Mouse (Mus musculus) myocyte (in vitro differentiated cells): ENCODE measurements around the gene Treml2. TPM values are rescaled to one million over a fixed set of nuclear protein-coding genes. Genes with fewer than 3 reads are reported as not detected.

Experiments
- H3K27me3 ChIP-seq: one replicate; pipeline ENCODE4 v1.6.1; 2011; ENCODE audit not compliant: control insufficient read depth, insufficient read depth, insufficient read length
- H3K36me3 ChIP-seq: one replicate; pipeline ENCODE4 v1.6.1; 2011; ENCODE audit not compliant: control insufficient read depth, insufficient read depth
- H3K4me2 ChIP-seq: one replicate; pipeline ENCODE4 v1.6.1; 2011; ENCODE audit warnings: low read depth, control low read depth
- H3K4me3 ChIP-seq: one replicate; pipeline ENCODE4 v1.5.1; 2011; ENCODE audit warnings: mild to moderate bottlenecking, control low read depth, moderate library complexity
- H3K79me2 ChIP-seq: one replicate; pipeline ENCODE4 v1.6.1; 2011; ENCODE audit not compliant: control insufficient read depth, insufficient read depth
- H3ac ChIP-seq: one replicate; pipeline ENCODE4 v1.6.1; 2011; ENCODE audit not compliant: control insufficient read depth, insufficient read length
- CEBPB ChIP-seq: IDR thresholded peaks from 2 replicates; pipeline ENCODE4 v1.6.1; 2011; ENCODE audit warnings: mild to moderate bottlenecking, moderate library complexity; ENCODE audit not compliant: poor library complexity, insufficient read depth, severe bottlenecking
- E2F4 ChIP-seq: IDR thresholded peaks from one replicate; pipeline ENCODE4 v1.6.1; 2011; ENCODE audit warnings: mild to moderate bottlenecking, control low read depth, moderate library complexity; ENCODE audit not compliant: insufficient read depth
- MAX ChIP-seq: IDR thresholded peaks from one replicate; pipeline ENCODE4 v1.6.1; 2011; ENCODE audit warnings: low read depth, mild to moderate bottlenecking, control low read depth
- MYOD1 ChIP-seq, 3 experiments: IDR thresholded peaks; one replicate each; pipeline ENCODE4 v1.6.1; 2011; ENCODE audit warnings: control low read depth in 2 of 3, low read depth in 2 of 3, mild to moderate bottlenecking in 2 of 3, moderate library complexity in 1 of 3; ENCODE audit not compliant: insufficient read length in 2 of 3, control insufficient read depth in 1 of 3
- MYOG ChIP-seq, 3 experiments: IDR thresholded peaks; one replicate each; pipeline ENCODE4 v1.6.1; 2011; ENCODE audit warnings: control low read depth in 2 of 3, low read depth in 2 of 3, mild to moderate bottlenecking in 2 of 3; ENCODE audit not compliant: insufficient read length in 2 of 3, control insufficient read depth in 1 of 3, insufficient read depth in 1 of 3
- POLR2A ChIP-seq: IDR thresholded peaks from one replicate; pipeline ENCODE4 v1.6.1; 2011; ENCODE audit warnings: low read depth, mild to moderate bottlenecking, control low read depth, moderate library complexity; ENCODE audit not compliant: insufficient read length
- POLR2AphosphoS2 ChIP-seq: IDR thresholded peaks from one replicate; pipeline ENCODE4 v1.6.1; 2011; ENCODE audit warnings: low read depth, control low read depth; ENCODE audit not compliant: insufficient read length
- REST ChIP-seq: IDR thresholded peaks from one replicate; pipeline ENCODE4 v1.6.1; 2011; ENCODE audit warnings: mild to moderate bottlenecking, control low read depth, moderate library complexity; ENCODE audit not compliant: insufficient read depth, insufficient read length
- SRF ChIP-seq: IDR thresholded peaks from one replicate; pipeline ENCODE4 v1.6.1; 2011; ENCODE audit warnings: low read depth; ENCODE audit not compliant: control insufficient read depth, insufficient read length
- TCF12 ChIP-seq: IDR thresholded peaks from one replicate; pipeline ENCODE4 v1.6.1; 2011; ENCODE audit warnings: mild to moderate bottlenecking, control low read depth; ENCODE audit not compliant: poor library complexity, insufficient read depth, severe bottlenecking
- TCF3 ChIP-seq: IDR thresholded peaks from one replicate; pipeline ENCODE4 v1.6.1; 2011; ENCODE audit warnings: low read depth, control low read depth; ENCODE audit not compliant: insufficient read length
- USF1 ChIP-seq: IDR thresholded peaks from one replicate; pipeline ENCODE4 v1.6.1; 2011; ENCODE audit warnings: low read depth, mild to moderate bottlenecking, control low read depth, moderate library complexity
- polyA plus RNA-seq: library from polyadenylated mRNA; unstranded; fragments of >200 nt; fragmentation: generic; extraction: Trizol; gene quantifications from one replicate; pipeline ENCODE4 v1.2.1, GENCODE M21; 2012; ENCODE audit warnings: missing spikeins

Treml2 gene
- polyA plus RNA-seq, 1 experiment: not detected

- Histone ChIP-seq H3K36me3 (no peaks in the 10 kb centered on the region), H3K4me2 (no peak overlapping the region), H3K27me3 (no peaks in the 10 kb centered on the region), H3ac (no peak overlapping the region), H3K79me2 (no peaks in the 10 kb centered on the region), H3K4me3 (no peak overlapping the region)
- no peak for TF ChIP-seq REST
- TF ChIP-seq SRF: no peak
- TF ChIP-seq POLR2AphosphoS2: no peak
- no peak for TF ChIP-seq MYOD1 (IDR thresholded peaks at IDR 0.05; ENCODE audit: control insufficient read depth in 1 of 3, insufficient read length in 2 of 3, low read depth in 2 of 3)
Observed at GRCm38 (mm10) chr17:48279002-48279401, 20.3 kb upstream of the Treml2 start.

GRCm38 (mm10) chr17:48280943-48281738, 18.2 kb upstream of the Treml2 start:
- no peaks in the 10 kb centered on the region for H3K36me3 ChIP-seq
- H3K27me3 ChIP-seq: no peaks in the 10 kb centered on the region
- no peaks in the 10 kb centered on the region for H3K79me2 ChIP-seq
- no peak overlapping the region for H3K4me3 ChIP-seq
- no peak overlapping the region for H3K4me2 ChIP-seq
- no peak overlapping the region for H3ac ChIP-seq
- TF ChIP-seq E2F4 (no peak), MYOD1 (IDR thresholded peaks at IDR 0.05; ENCODE audit: control insufficient read depth in 1 of 3, insufficient read length in 2 of 3, low read depth in 2 of 3) (no peak), REST (no peak), TCF3 (no peak), USF1 (no peak), POLR2A (no peak)

GRCm38 (mm10) chr17:48281739-48282085, 17.6 kb upstream of the Treml2 start:
- H3ac ChIP-seq: no peak overlapping the region
- no peaks in the 10 kb centered on the region for H3K79me2 ChIP-seq
- no peak overlapping the region for H3K4me2 ChIP-seq
- no peaks in the 10 kb centered on the region for H3K36me3 ChIP-seq
- no peaks in the 10 kb centered on the region for H3K27me3 ChIP-seq
- H3K4me3 ChIP-seq: no peak overlapping the region
- TF ChIP-seq USF1 (no peak), E2F4 (no peak), POLR2AphosphoS2 (no peak), MYOG (IDR thresholded peaks at IDR 0.05; ENCODE audit: control insufficient read depth in 1 of 3, insufficient read depth in 1 of 3, insufficient read length in 2 of 3, low read depth in 2 of 3) (no peak), TCF12 (no peak), TCF3 (no peak), CEBPB (no peak), POLR2A (no peak), MYOD1 (IDR thresholded peaks at IDR 0.05; ENCODE audit: control insufficient read depth in 1 of 3, insufficient read length in 2 of 3, low read depth in 2 of 3) (no peak), REST (no peak), SRF (no peak)

- Histone ChIP-seq H3K27me3 (no peaks in the 10 kb centered on the region), H3K4me2 (no peak overlapping the region), H3K4me3 (no peak overlapping the region), H3K79me2 (no peaks in the 10 kb centered on the region), H3ac (no peak overlapping the region), H3K36me3 (no peaks in the 10 kb centered on the region)
- TF ChIP-seq MYOD1 (IDR thresholded peaks at IDR 0.05; ENCODE audit: control insufficient read depth in 1 of 3, insufficient read length in 2 of 3, low read depth in 2 of 3) (no peak), CEBPB (no peak), USF1 (no peak), POLR2A (no peak), E2F4 (no peak), TCF12 (no peak), MYOG (IDR thresholded peaks at IDR 0.05; ENCODE audit: control insufficient read depth in 1 of 3, insufficient read depth in 1 of 3, insufficient read length in 2 of 3, low read depth in 2 of 3) (no peak), SRF (no peak), REST (no peak), POLR2AphosphoS2 (no peak), MAX (no peak), TCF3 (no peak)
Observed at GRCm38 (mm10) chr17:48286765-48287164, 12.5 kb upstream of the Treml2 start.

DNA sequence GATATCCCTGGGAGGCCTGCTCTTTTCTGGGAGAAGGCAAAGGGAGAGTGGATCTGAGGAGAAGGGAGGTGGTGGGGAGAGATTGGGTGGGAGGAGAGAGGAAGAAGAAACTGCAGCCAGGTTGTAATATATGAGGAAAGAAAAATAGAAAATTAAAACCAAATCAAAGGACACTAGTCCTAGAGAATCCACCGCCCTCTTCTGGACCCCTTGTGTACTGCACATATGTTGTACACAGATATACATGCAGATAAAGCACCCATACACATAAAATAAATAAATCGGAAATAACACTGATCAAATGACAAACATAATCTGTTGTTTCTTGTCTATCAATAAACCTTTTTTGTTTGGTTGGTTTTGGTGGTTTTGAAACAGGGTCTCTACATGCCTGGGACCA, 12.0 kb upstream of the Treml2 start:
- H3K4me2 ChIP-seq: no peak overlapping the region
- no peak overlapping the region for H3ac ChIP-seq
- no peak for TF ChIP-seq MAX
- no peak for TF ChIP-seq MYOG (IDR thresholded peaks at IDR 0.05; ENCODE audit: control insufficient read depth in 1 of 3, insufficient read depth in 1 of 3, insufficient read length in 2 of 3, low read depth in 2 of 3)
- TF ChIP-seq TCF12: no peak
- TF ChIP-seq SRF: no peak
- TF ChIP-seq CEBPB: no peak
- no peak for TF ChIP-seq POLR2A
- TF ChIP-seq USF1: no peak
- no peak for TF ChIP-seq E2F4
- no peak for TF ChIP-seq POLR2AphosphoS2
- no peak for TF ChIP-seq MYOD1 (IDR thresholded peaks at IDR 0.05; ENCODE audit: control insufficient read depth in 1 of 3, insufficient read length in 2 of 3, low read depth in 2 of 3)
- no peak for TF ChIP-seq REST
- TF ChIP-seq TCF3: no peak
- no peaks in the 10 kb centered on the region for H3K79me2 ChIP-seq
- H3K27me3 ChIP-seq: no peaks in the 10 kb centered on the region
- no peaks in the 10 kb centered on the region for H3K36me3 ChIP-seq
- no peak overlapping the region for H3K4me3 ChIP-seq
